Mouse (Mus musculus): ENCODE measurements around the gene Pck1. TPM values are rescaled to one million over a fixed set of nuclear protein-coding genes. Genes with fewer than 3 reads are reported as not detected.

Pck1 gene
- polyA plus RNA-seq, 1 experiment from 2014 or later: not detected

- 59% methylated on average over 15 of the region's 15 CpGs for WGBS (ENCODE audit: insufficient replicate concordance)
- Histone ChIP-seq H3K36me3 (ENCODE audit: control insufficient read depth, insufficient read depth, low read length) (no peaks in the 10 kb centered on the region), H3K4me1 (ENCODE audit: control insufficient read depth, insufficient read depth, low read length) (peaks cover 12% of the 10 kb centered on the region), H3K27ac (ENCODE audit: low read depth, low read length) (no peak overlapping the region), H3K4me2 (no peak overlapping the region), H3K4me3 (ENCODE audit: low read depth, low read length) (no peak overlapping the region), H3K9ac (ENCODE audit: low read depth, low read length) (no peak overlapping the region), H3K9me3 (replicated peaks; ENCODE audit: control insufficient read depth, low read length) (no peaks in the 10 kb centered on the region), H3K27me3 (ENCODE audit: control insufficient read depth, insufficient read depth, low read length) (no peaks in the 10 kb centered on the region)
- no peak for ATAC-seq (replicated peaks; ENCODE audit: insufficient number of reproducible peaks, low FRiP score, low TSS enrichment)
Measured at GRCm38 (mm10) chr2:173138323-173139239, 14.3 kb upstream of the Pck1 start.

- no peak overlapping the region for H3K9ac ChIP-seq (ENCODE audit: low read depth, low read length)
- H3K4me2 ChIP-seq: no peak overlapping the region
- peaks cover 2% of the 10 kb centered on the region; the same call in 1 of the 2 replicates for H3K4me1 ChIP-seq (ENCODE audit: control insufficient read depth, insufficient read depth, low read length)
- no peaks in the 10 kb centered on the region for H3K36me3 ChIP-seq (ENCODE audit: control insufficient read depth, insufficient read depth, low read length)
- 79% methylated on average over 11 of the region's 11 CpGs for WGBS (ENCODE audit: insufficient replicate concordance)
- peaks cover 4% of the 10 kb centered on the region; the same call in 1 of the 2 replicates for H3K27me3 ChIP-seq (ENCODE audit: control insufficient read depth, insufficient read depth, low read length)
- H3K27ac ChIP-seq (ENCODE audit: low read depth, low read length): no peak overlapping the region
- no peak for ATAC-seq (replicated peaks; ENCODE audit: insufficient number of reproducible peaks, low FRiP score, low TSS enrichment)
- no peaks in the 10 kb centered on the region for H3K9me3 ChIP-seq (replicated peaks; ENCODE audit: control insufficient read depth, low read length)
- H3K4me3 ChIP-seq (ENCODE audit: low read depth, low read length): no peak overlapping the region
Measured at GRCm38 (mm10) chr2:173143611-173144010, 9.2 kb upstream of the Pck1 start.

- H3K4me2 ChIP-seq: no peak overlapping the region
- no peak overlapping the region for H3K27ac ChIP-seq (ENCODE audit: low read depth, low read length)
- whole genome bisulfite sequencing (ENCODE audit: insufficient replicate concordance): 60% methylated on average over 3 of the region's 3 CpGs
- H3K27me3 ChIP-seq (ENCODE audit: control insufficient read depth, insufficient read depth, low read length): peaks cover 4% of the 10 kb centered on the region; the same call in 1 of the 2 replicates
- no peak for ATAC-seq (replicated peaks; ENCODE audit: insufficient number of reproducible peaks, low FRiP score, low TSS enrichment)
- no peaks in the 10 kb centered on the region for H3K9me3 ChIP-seq (replicated peaks; ENCODE audit: control insufficient read depth, low read length)
- H3K36me3 ChIP-seq (ENCODE audit: control insufficient read depth, insufficient read depth, low read length): no peaks in the 10 kb centered on the region
- H3K4me1 ChIP-seq (ENCODE audit: control insufficient read depth, insufficient read depth, low read length): no peaks in the 10 kb centered on the region
- no peak overlapping the region for H3K4me3 ChIP-seq (ENCODE audit: low read depth, low read length)
- no peak overlapping the region for H3K9ac ChIP-seq (ENCODE audit: low read depth, low read length)
Measured at GRCm38 (mm10) chr2:173145808-173146207, 7.0 kb upstream of the Pck1 start.

GRCm38 (mm10) chr2:173146728-173147127 lies 6.1 kb upstream of the Pck1 start:
- 81% methylated on average over 6 of the region's 6 CpGs for WGBS (ENCODE audit: insufficient replicate concordance)
- no peak overlapping the region for H3K4me2 ChIP-seq
- H3K4me1 ChIP-seq (ENCODE audit: control insufficient read depth, insufficient read depth, low read length): no peaks in the 10 kb centered on the region; the same call in 1 of the 2 replicates
- no peaks in the 10 kb centered on the region for H3K36me3 ChIP-seq (ENCODE audit: control insufficient read depth, insufficient read depth, low read length)
- no peak for ATAC-seq (replicated peaks; ENCODE audit: insufficient number of reproducible peaks, low FRiP score, low TSS enrichment)
- H3K9ac ChIP-seq (ENCODE audit: low read depth, low read length): no peak overlapping the region
- no peak overlapping the region for H3K4me3 ChIP-seq (ENCODE audit: low read depth, low read length)
- H3K9me3 ChIP-seq (replicated peaks; ENCODE audit: control insufficient read depth, low read length): no peaks in the 10 kb centered on the region
- peaks cover 4% of the 10 kb centered on the region; the same call in 1 of the 2 replicates for H3K27me3 ChIP-seq (ENCODE audit: control insufficient read depth, insufficient read depth, low read length)
- H3K27ac ChIP-seq (ENCODE audit: low read depth, low read length): no peak overlapping the region

- Histone ChIP-seq H3K4me3 (ENCODE audit: low read depth, low read length) (no peak overlapping the region), H3K9ac (ENCODE audit: low read depth, low read length) (no peak overlapping the region), H3K36me3 (ENCODE audit: control insufficient read depth, insufficient read depth, low read length) (no peaks in the 10 kb centered on the region), H3K4me1 (ENCODE audit: control insufficient read depth, insufficient read depth, low read length) (peaks cover under 1% of the 10 kb centered on the region; the same call in 1 of the 2 replicates), H3K27me3 (ENCODE audit: control insufficient read depth, insufficient read depth, low read length) (peaks cover 4% of the 10 kb centered on the region; the same call in 1 of the 2 replicates), H3K4me2 (no peak overlapping the region), H3K9me3 (replicated peaks; ENCODE audit: control insufficient read depth, low read length) (no peaks in the 10 kb centered on the region), H3K27ac (ENCODE audit: low read depth, low read length) (no peak overlapping the region)
- 71% methylated on average over 5 of the region's 5 CpGs for WGBS (ENCODE audit: insufficient replicate concordance)
- ATAC-seq (replicated peaks; ENCODE audit: insufficient number of reproducible peaks, low FRiP score, low TSS enrichment): no peak
Measured at GRCm38 (mm10) chr2:173148001-173148400, 4.8 kb upstream of the Pck1 start.

GRCm38 (mm10) chr2:173151352-173151751 lies 1.5 kb upstream of the Pck1 start:
- Histone ChIP-seq H3K4me3 (ENCODE audit: low read depth, low read length) (no peak overlapping the region), H3K36me3 (ENCODE audit: control insufficient read depth, insufficient read depth, low read length) (no peaks in the 10 kb centered on the region), H3K4me2 (no peak overlapping the region), H3K9me3 (replicated peaks; ENCODE audit: control insufficient read depth, low read length) (no peaks in the 10 kb centered on the region), H3K27me3 (ENCODE audit: control insufficient read depth, insufficient read depth, low read length) (no peaks in the 10 kb centered on the region), H3K27ac (ENCODE audit: low read depth, low read length) (no peak overlapping the region), H3K9ac (ENCODE audit: low read depth, low read length) (no peak overlapping the region), H3K4me1 (ENCODE audit: control insufficient read depth, insufficient read depth, low read length) (peaks cover 3% of the 10 kb centered on the region; the same call in 1 of the 2 replicates)
- WGBS (ENCODE audit: insufficient replicate concordance): 52% methylated on average over 5 of the region's 5 CpGs
- no peak for ATAC-seq (replicated peaks; ENCODE audit: insufficient number of reproducible peaks, low FRiP score, low TSS enrichment)

GRCm38 (mm10) chr2:173151784-173152284 lies 1.0 kb upstream of the Pck1 start:
- no peak overlapping the region for H3K4me3 ChIP-seq (ENCODE audit: low read depth, low read length)
- H3K9me3 ChIP-seq (replicated peaks; ENCODE audit: control insufficient read depth, low read length): no peaks in the 10 kb centered on the region
- H3K36me3 ChIP-seq (ENCODE audit: control insufficient read depth, insufficient read depth, low read length): no peaks in the 10 kb centered on the region
- H3K9ac ChIP-seq (ENCODE audit: low read depth, low read length): no peak overlapping the region
- no peak for ATAC-seq (replicated peaks; ENCODE audit: insufficient number of reproducible peaks, low FRiP score, low TSS enrichment)
- H3K4me1 ChIP-seq (ENCODE audit: control insufficient read depth, insufficient read depth, low read length): peaks cover 3% of the 10 kb centered on the region; the same call in 1 of the 2 replicates
- no peak overlapping the region for H3K27ac ChIP-seq (ENCODE audit: low read depth, low read length)
- no peak overlapping the region for H3K4me2 ChIP-seq
- 82% methylated on average over 7 of the region's 7 CpGs for WGBS (ENCODE audit: insufficient replicate concordance)
- H3K27me3 ChIP-seq (ENCODE audit: control insufficient read depth, insufficient read depth, low read length): no peaks in the 10 kb centered on the region

- H3K27me3 ChIP-seq (ENCODE audit: control insufficient read depth, insufficient read depth, low read length): no peaks in the 10 kb centered on the region
- no peak for ATAC-seq (replicated peaks; ENCODE audit: insufficient number of reproducible peaks, low FRiP score, low TSS enrichment)
- no peak overlapping the region for H3K9ac ChIP-seq (ENCODE audit: low read depth, low read length)
- no peaks in the 10 kb centered on the region for H3K36me3 ChIP-seq (ENCODE audit: control insufficient read depth, insufficient read depth, low read length)
- H3K4me2 ChIP-seq: no peak overlapping the region
- no peak overlapping the region for H3K27ac ChIP-seq (ENCODE audit: low read depth, low read length)
- peaks cover 3% of the 10 kb centered on the region; the same call in 1 of the 2 replicates for H3K4me1 ChIP-seq (ENCODE audit: control insufficient read depth, insufficient read depth, low read length)
- 76% methylated on average over 10 of the region's 10 CpGs for WGBS (ENCODE audit: insufficient replicate concordance)
- H3K4me3 ChIP-seq (ENCODE audit: low read depth, low read length): no peak overlapping the region
- no peaks in the 10 kb centered on the region for H3K9me3 ChIP-seq (replicated peaks; ENCODE audit: control insufficient read depth, low read length)
Measured at GRCm38 (mm10) chr2:173153266-173153665, 418 bp downstream of the Pck1 start.

Measured in heart, embryonic 11.5 days (tissue).